Mouse (Mus musculus): ENCODE data around the gene Hira. TPM values are rescaled to one million over a fixed set of nuclear protein-coding genes. Genes with fewer than 3 reads are reported as not detected.

The Hira gene
- total RNA-seq (2021) (10 to 100 TPM; 19.0 to 20.9 TPM), polyA plus RNA-seq (2012; rRNA removed) (23.1 and 24.4 TPM in 2 replicates)
- long read RNA-seq, full-length matches to known transcripts: 1 of 4 reads
- long read RNA-seq, partial matches to known transcripts: 2 of 4 reads
- long read RNA-seq, other reads (novel, unspliced or antisense): 1 of 4 reads

GRCm38 (mm10) chr16:18876442-18877308 lies at the start of gene Hira, which contains the start of gene Mrpl40:
Hira (plus strand) TSS chr16:18877037.
Mrpl40 (minus strand) TSS chr16:18876862.
- Histone ChIP-seq H3K27me3 (ENCODE audit: control insufficient read depth, insufficient read depth, low read length) (no peaks in the 10 kb centered on the region), H3K4me1 (ENCODE audit: control insufficient read depth, insufficient read depth, low read length) (0 out of 2 replicates have a peak, but pooled peaks cover 2% of the 10 kb centered on the region), H3K79me2 (replicated peaks; ENCODE audit: control insufficient read depth, insufficient read depth, low read length) (no peaks in the 10 kb centered on the region; the same call in 1 of the 2 replicates), H3K4me3 (peak within 1 kb of the TSS; percentile 96), H3K27ac (peak within 1 kb of the TSS; percentile 92), H3K36me3 (ENCODE audit: control insufficient read depth, insufficient read depth, low read length) (no peaks in the 10 kb centered on the region; the same call in 1 of the 2 replicates), H3K9ac (ENCODE audit: low read depth, low read length) (peak within 1 kb of the TSS; percentile 88)
- DNase-seq: peak; percentile 96 to 97
- 0 out of 2 replicates have a peak, but pooled peaks have one; percentile 39 for TF ChIP-seq EP300 (IDR thresholded peaks at IDR 0.05; ENCODE audit: insufficient read depth, low read depth, low read length)
- no peak for TF ChIP-seq CTCF (IDR thresholded peaks at IDR 0.05)
- peak; percentile 84 for TF ChIP-seq POLR2A (IDR thresholded peaks at IDR 0.05; ENCODE audit: insufficient read depth, low read depth, low read length)
- WGBS: under 1% methylated on average over 93 of the region's 93 CpGs
- intact Hi-C loops (cut with DNase I): loop anchor here (2.0 to 5.0 kb wide), 2 partner anchors 66 to 189 kb away; partner anchors contain the start of genes Cdc45 and Ufd1

GRCm38 (mm10) chr16:18828630-18829029 lies 48.2 kb upstream of the Hira start:
- Histone ChIP-seq H3K27me3 (ENCODE audit: control insufficient read depth, insufficient read depth, low read length) (no peaks in the 10 kb centered on the region), H3K36me3 (ENCODE audit: control insufficient read depth, insufficient read depth, low read length) (peaks cover 8% of the 10 kb centered on the region), H3K79me2 (replicated peaks; ENCODE audit: control insufficient read depth, insufficient read depth, low read length) (no peaks in the 10 kb centered on the region), H3K9ac (ENCODE audit: low read depth, low read length) (no peak overlapping the region), H3K4me3 (no peak overlapping the region), H3K27ac (no peak overlapping the region), H3K4me1 (ENCODE audit: control insufficient read depth, insufficient read depth, low read length) (no peaks in the 10 kb centered on the region)
- no peak for TF ChIP-seq POLR2A (IDR thresholded peaks at IDR 0.05; ENCODE audit: insufficient read depth, low read depth, low read length)
- no peak for TF ChIP-seq EP300 (IDR thresholded peaks at IDR 0.05; ENCODE audit: insufficient read depth, low read depth, low read length)
- TF ChIP-seq CTCF (IDR thresholded peaks at IDR 0.05): no peak
- intact Hi-C loops (cut with DNase I): no loop called here
- WGBS: 95% methylated on average over 3 of the region's 3 CpGs
- DNase-seq: no peak

GRCm38 (mm10) chr16:18829102-18829501 lies 47.7 kb upstream of the Hira start:
- no peaks in the 10 kb centered on the region for H3K79me2 ChIP-seq (replicated peaks; ENCODE audit: control insufficient read depth, insufficient read depth, low read length)
- TF ChIP-seq POLR2A (IDR thresholded peaks at IDR 0.05; ENCODE audit: insufficient read depth, low read depth, low read length) (no peak), CTCF (IDR thresholded peaks at IDR 0.05) (no peak), EP300 (IDR thresholded peaks at IDR 0.05; ENCODE audit: insufficient read depth, low read depth, low read length) (no peak)
- no peak overlapping the region for H3K4me3 ChIP-seq
- no peak overlapping the region for H3K27ac ChIP-seq
- H3K36me3 ChIP-seq (ENCODE audit: control insufficient read depth, insufficient read depth, low read length): peaks cover 8% of the 10 kb centered on the region
- no peak overlapping the region for H3K9ac ChIP-seq (ENCODE audit: low read depth, low read length)
- H3K27me3 ChIP-seq (ENCODE audit: control insufficient read depth, insufficient read depth, low read length): no peaks in the 10 kb centered on the region
- no peaks in the 10 kb centered on the region for H3K4me1 ChIP-seq (ENCODE audit: control insufficient read depth, insufficient read depth, low read length)
- no peak for DNase-seq
- intact Hi-C loops (cut with DNase I): no loop called here
- WGBS: 62% methylated on average over 6 of the region's 6 CpGs

- no peak for DNase-seq
- Histone ChIP-seq H3K79me2 (replicated peaks; ENCODE audit: control insufficient read depth, insufficient read depth, low read length) (no peaks in the 10 kb centered on the region), H3K9ac (ENCODE audit: low read depth, low read length) (no peak overlapping the region), H3K36me3 (ENCODE audit: control insufficient read depth, insufficient read depth, low read length) (peaks cover 4% of the 10 kb centered on the region; the same call in 1 of the 2 replicates), H3K4me1 (ENCODE audit: control insufficient read depth, insufficient read depth, low read length) (peaks cover 3% of the 10 kb centered on the region), H3K27me3 (ENCODE audit: control insufficient read depth, insufficient read depth, low read length) (no peaks in the 10 kb centered on the region), H3K27ac (no peak overlapping the region), H3K4me3 (no peak overlapping the region)
- TF ChIP-seq POLR2A (IDR thresholded peaks at IDR 0.05; ENCODE audit: insufficient read depth, low read depth, low read length) (no peak), CTCF (IDR thresholded peaks at IDR 0.05) (0 out of 2 replicates have a peak, but pooled peaks have one; percentile 20), EP300 (IDR thresholded peaks at IDR 0.05; ENCODE audit: insufficient read depth, low read depth, low read length) (no peak)
- intact Hi-C loops (cut with DNase I): no loop called here
- WGBS: 63% methylated on average over 2 of the region's 2 CpGs
These were observed 43.4 kb upstream of the Hira start for GRCm38 (mm10) chr16:18833486-18833885.

GRCm38 (mm10) chr16:18836073-18836467 lies 40.8 kb upstream of the Hira start:
- DNase-seq: no peak
- intact Hi-C loops (cut with DNase I): no loop called here
- no peak overlapping the region for H3K9ac ChIP-seq (ENCODE audit: low read depth, low read length)
- peaks cover 3% of the 10 kb centered on the region for H3K4me1 ChIP-seq (ENCODE audit: control insufficient read depth, insufficient read depth, low read length)
- WGBS: 32% methylated on average over 3 of the region's 3 CpGs
- H3K79me2 ChIP-seq (replicated peaks; ENCODE audit: control insufficient read depth, insufficient read depth, low read length): no peaks in the 10 kb centered on the region
- H3K27me3 ChIP-seq (ENCODE audit: control insufficient read depth, insufficient read depth, low read length): no peaks in the 10 kb centered on the region
- TF ChIP-seq EP300 (IDR thresholded peaks at IDR 0.05; ENCODE audit: insufficient read depth, low read depth, low read length): no peak
- no peak for TF ChIP-seq CTCF (IDR thresholded peaks at IDR 0.05)
- no peak for TF ChIP-seq POLR2A (IDR thresholded peaks at IDR 0.05; ENCODE audit: insufficient read depth, low read depth, low read length)
- no peaks in the 10 kb centered on the region for H3K36me3 ChIP-seq (ENCODE audit: control insufficient read depth, insufficient read depth, low read length)
- H3K27ac ChIP-seq: no peak overlapping the region
- peak overlapping the region; percentile 96 for H3K4me3 ChIP-seq
